Mouse (Mus musculus) testis, adult 2 months (tissue): ENCODE data around the gene B4galnt1.

ENCODE experiments used
- CTCF ChIP-seq: fragments of 200-500 bp; IDR thresholded peaks from 2 replicates; pipeline ENCODE4 v1.5.1; 2012; ENCODE audit warnings: low read depth, mild to moderate bottlenecking, inconsistent platforms, low read length, moderate library complexity; ENCODE audit not compliant: control insufficient read depth, insufficient read depth, insufficient replicate concordance
- POLR2A ChIP-seq: fragments of 200-500 bp; IDR thresholded peaks from 2 replicates; pipeline ENCODE4 v1.6.1; 2012; ENCODE audit warnings: low read depth, mild to moderate bottlenecking, inconsistent platforms, low read length, moderate library complexity; ENCODE audit not compliant: control insufficient read depth

GRCm38 (mm10) chr10:127135118-127135836 is 29.7 kb upstream of the B4galnt1 start:
- no peak for TF ChIP-seq CTCF
- TF ChIP-seq POLR2A: no peak
